Mouse (Mus musculus) midbrain, embryonic 15.5 days (tissue): ENCODE data around the gene Zpbp2. TPM values are rescaled to one million over a fixed set of nuclear protein-coding genes. Genes with fewer than 3 reads are reported as not detected.

Source experiments
- ATAC-seq: fragments of 200-750 bp; cut with Nextera tagmentation; replicated peaks from 2 replicates; pipeline ENCODE4 v1.8.0; 2017; ENCODE audit warnings: moderate TSS enrichment
- H3K27ac ChIP-seq: fragments of 300-500 bp; sonication (generic); 2 replicates; pipeline ENCODE4 v1.5.1; 2015; ENCODE audit warnings: mild to moderate bottlenecking, inconsistent platforms
- H3K27me3 ChIP-seq: fragments of 300-500 bp; sonication (generic); replicated peaks from 2 replicates; pipeline ENCODE4 v1.6.1; 2015; ENCODE audit warnings: inconsistent platforms
- H3K36me3 ChIP-seq: fragments of 300-500 bp; sonication (generic); replicated peaks from 2 replicates; pipeline ENCODE4 v1.6.1; 2015; ENCODE audit warnings: inconsistent platforms
- H3K4me1 ChIP-seq: fragments of 300-500 bp; sonication (generic); 2 replicates; pipeline ENCODE4 v1.6.1; 2015; ENCODE audit warnings: inconsistent platforms
- H3K4me2 ChIP-seq: fragments of 300-500 bp; sonication (generic); 2 replicates; pipeline ENCODE4 v1.6.1; 2015; ENCODE audit warnings: inconsistent platforms, mild to moderate bottlenecking, moderate library complexity
- H3K4me3 ChIP-seq: fragments of 300-500 bp; sonication (generic); 2 replicates; pipeline ENCODE4 v1.5.1; 2015; ENCODE audit warnings: mild to moderate bottlenecking, inconsistent platforms
- H3K9ac ChIP-seq: fragments of 300-500 bp; sonication (generic); 2 replicates; pipeline ENCODE4 v1.6.1; 2015; ENCODE audit warnings: mild to moderate bottlenecking, inconsistent platforms
- H3K9me3 ChIP-seq: fragments of 300-500 bp; sonication (generic); 2 replicates; pipeline ENCODE4 v1.6.1; 2016; ENCODE audit warnings: inconsistent platforms
- WGBS: fragments of 180-500 bp; shearing (Covaris S2); methylation state at CpG from one replicate; pipeline ENCODE4 v1.1.7; 2015; ENCODE audit warnings: mixed read lengths; 5-methylcytosine and 5-hydroxymethylcytosine counted together
- polyA plus RNA-seq: library from polyadenylated mRNA; unstranded; fragments of >200 nt; fragmentation: Nextera tagmentation; extraction: Ambion mirVana; gene quantifications from 2 replicates; pipeline ENCODE4 v1.2.1, GENCODE M21; 2015

Gene Zpbp2
- polyA plus RNA-seq, 1 experiment from 2014 or later: 0.14 TPM

- Histone ChIP-seq H3K4me2 (peak overlapping the region; percentile 73), H3K36me3 (peaks cover 13% of the 10 kb centered on the region; the same call in 1 of the 2 replicates)
- WGBS: under 1% methylated on average over 22 of the region's 22 CpGs
These were observed 35.4 kb downstream of the Zpbp2 start for GRCm38 (mm10) chr11:98586087-98586891.

GRCm38 (mm10) chr11:98586892-98587563 lies 36.1 kb downstream of the Zpbp2 start, which contains the start of gene Ormdl3:
Ormdl3 (minus strand) TSS chr11:98587368.
- H3K9ac ChIP-seq: peak within 1 kb of the TSS; percentile 87
- ATAC-seq: peak; percentile 96
- H3K36me3 ChIP-seq: peaks cover 9% of the 10 kb centered on the region; the same call in 1 of the 2 replicates
- H3K4me2 ChIP-seq: peak within 1 kb of the TSS; percentile 73
- peaks cover 36% of the 10 kb centered on the region for H3K4me1 ChIP-seq
- under 1% methylated on average over 49 of the region's 49 CpGs for WGBS
- H3K4me3 ChIP-seq: peak within 1 kb of the TSS; percentile 87
- no peaks in the 10 kb centered on the region for H3K27me3 ChIP-seq
- peak within 1 kb of the TSS; percentile 87 for H3K27ac ChIP-seq
- H3K9me3 ChIP-seq: no peaks in the 10 kb centered on the region

More at GRCm38 (mm10) chr11:98586087-98586891, 35.4 kb downstream of the Zpbp2 start:
- H3K9ac ChIP-seq: peak overlapping the region; percentile 87
- peaks cover 36% of the 10 kb centered on the region for H3K4me1 ChIP-seq
- H3K27ac ChIP-seq: peak overlapping the region; percentile 87
- H3K27me3 ChIP-seq: no peaks in the 10 kb centered on the region
- H3K4me3 ChIP-seq: peak overlapping the region; percentile 87
- H3K9me3 ChIP-seq: no peaks in the 10 kb centered on the region
- peak; percentile 46 for ATAC-seq

- Histone ChIP-seq H3K27ac (peak overlapping the region; percentile 49; the same call in 1 of the 2 replicates), H3K9me3 (no peaks in the 10 kb centered on the region), H3K4me3 (peak overlapping the region; percentile 87), H3K27me3 (no peaks in the 10 kb centered on the region), H3K36me3 (0 out of 2 replicates have a peak, but pooled peaks cover 3% of the 10 kb centered on the region), H3K9ac (peak overlapping the region; percentile 87), H3K4me1 (peaks cover 36% of the 10 kb centered on the region), H3K4me2 (peak overlapping the region; percentile 73)
- WGBS: 5% methylated on average over 20 of the region's 20 CpGs
- ATAC-seq: peak; percentile 35
These were observed 37.0 kb downstream of the Zpbp2 start for GRCm38 (mm10) chr11:98587684-98588546.

DNA sequence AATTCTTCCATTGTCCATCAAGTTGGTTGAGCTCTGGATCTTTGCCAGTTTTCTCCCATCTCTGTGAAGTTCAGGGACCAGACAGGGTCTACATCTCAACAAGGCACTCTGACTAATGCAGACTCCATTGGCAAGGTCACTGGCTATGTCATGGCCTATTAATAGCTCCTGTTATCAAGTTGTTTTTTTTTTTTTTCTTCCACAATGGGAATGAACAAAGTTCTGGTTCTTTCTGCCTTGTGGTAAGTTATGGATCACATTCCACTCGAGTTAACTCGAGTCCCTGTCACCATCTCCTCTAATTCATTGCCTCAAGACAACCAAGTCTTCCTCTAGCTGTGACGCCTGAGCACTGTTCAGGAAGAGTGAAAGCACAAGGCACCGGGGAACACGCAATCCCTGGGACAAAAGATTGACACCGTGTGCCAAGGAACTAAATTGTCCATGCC lies 38.0 kb downstream of the Zpbp2 start:
- Histone ChIP-seq H3K9me3 (no peaks in the 10 kb centered on the region), H3K4me1 (peaks cover 36% of the 10 kb centered on the region), H3K4me3 (no peak overlapping the region), H3K36me3 (no peaks in the 10 kb centered on the region), H3K27ac (no peak overlapping the region), H3K9ac (no peak overlapping the region), H3K27me3 (no peaks in the 10 kb centered on the region), H3K4me2 (peak overlapping the region; percentile 73)
- ATAC-seq: no peak
- WGBS: 70% methylated on average over 6 of the region's 6 CpGs

DNA sequence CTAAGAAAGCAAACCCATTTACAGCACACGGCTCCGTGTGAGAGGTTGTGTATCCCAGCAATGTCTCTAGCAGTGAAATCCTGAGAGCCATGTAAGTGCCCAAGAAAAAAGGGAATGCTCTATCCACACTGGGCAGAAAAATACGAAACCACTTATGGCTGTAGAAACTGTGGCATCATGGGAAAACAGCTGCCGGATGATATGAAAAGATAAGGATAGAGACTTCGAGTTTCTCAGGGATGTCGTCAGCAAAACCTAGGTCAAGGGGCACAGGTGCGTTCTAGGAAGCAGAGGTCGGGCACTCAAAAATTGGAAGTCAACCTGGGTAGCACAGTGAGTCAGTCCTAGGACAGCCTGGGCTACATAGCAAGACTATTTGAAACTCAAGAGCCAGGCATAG lies 38.4 kb downstream of the Zpbp2 start:
- H3K27me3 ChIP-seq: no peaks in the 10 kb centered on the region
- no peak overlapping the region for H3K27ac ChIP-seq
- no peaks in the 10 kb centered on the region for H3K9me3 ChIP-seq
- no peak overlapping the region for H3K9ac ChIP-seq
- no peak overlapping the region for H3K4me3 ChIP-seq
- 90% methylated on average over 8 of the region's 8 CpGs for WGBS
- H3K4me1 ChIP-seq: peaks cover 34% of the 10 kb centered on the region
- H3K4me2 ChIP-seq: no peak overlapping the region
- ATAC-seq: no peak
- H3K36me3 ChIP-seq: no peaks in the 10 kb centered on the region

DNA sequence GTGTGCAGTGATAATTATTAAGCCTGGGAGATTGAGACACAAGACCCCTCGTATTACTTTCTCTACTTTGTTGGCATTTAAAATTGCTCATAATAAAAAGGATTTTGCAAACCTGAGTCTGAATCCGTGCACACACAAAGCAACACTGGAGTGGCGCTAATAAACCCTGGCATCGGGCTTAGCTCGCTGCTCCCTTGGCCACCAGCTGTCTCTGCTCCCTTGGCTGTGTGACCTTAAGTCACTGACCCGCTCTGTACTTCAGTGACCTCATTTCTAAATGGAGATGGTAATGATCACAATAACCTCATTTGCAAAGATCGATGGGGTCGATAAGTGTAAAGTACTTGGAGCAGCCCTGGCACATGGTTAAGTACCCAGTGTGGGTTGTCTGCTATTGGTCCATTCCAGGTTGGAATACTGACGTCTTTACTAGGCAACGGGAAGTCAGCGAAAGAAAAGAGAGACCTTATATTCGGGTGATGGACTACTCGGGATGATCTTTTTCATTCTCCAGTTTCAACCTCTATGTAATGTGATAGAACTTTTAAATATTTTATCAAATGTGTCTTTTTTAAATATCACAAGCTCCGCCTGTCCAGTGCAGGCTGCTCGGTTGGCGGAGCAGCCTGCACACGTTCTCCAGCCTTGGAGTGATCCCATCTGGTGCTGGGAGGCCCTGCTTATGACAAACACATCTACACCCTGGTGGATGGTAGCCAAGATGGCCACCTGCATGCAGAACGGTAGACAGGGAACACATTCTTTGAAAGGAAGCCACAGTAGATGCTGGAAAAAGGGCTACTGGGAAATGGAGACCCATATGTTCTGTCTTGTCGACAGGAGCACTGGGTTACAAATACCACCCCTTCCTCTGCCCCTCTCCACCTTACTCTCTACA lies 39.9 kb downstream of the Zpbp2 start:
- Histone ChIP-seq H3K27me3 (no peaks in the 10 kb centered on the region), H3K4me1 (peaks cover 19% of the 10 kb centered on the region), H3K36me3 (no peaks in the 10 kb centered on the region), H3K4me2 (no peak overlapping the region), H3K4me3 (no peak overlapping the region), H3K9ac (no peak overlapping the region), H3K27ac (no peak overlapping the region), H3K9me3 (no peaks in the 10 kb centered on the region)
- 73% methylated on average over 19 of the region's 19 CpGs for WGBS
- no peak for ATAC-seq

GRCm38 (mm10) chr11:98595021-98595420 lies 44.1 kb downstream of the Zpbp2 start:
- Histone ChIP-seq H3K4me2 (no peak overlapping the region), H3K9ac (no peak overlapping the region), H3K4me3 (no peak overlapping the region), H3K4me1 (no peaks in the 10 kb centered on the region), H3K9me3 (no peaks in the 10 kb centered on the region), H3K27me3 (peaks cover 7% of the 10 kb centered on the region; the same call in 1 of the 2 replicates), H3K36me3 (no peaks in the 10 kb centered on the region), H3K27ac (no peak overlapping the region)
- WGBS: 77% methylated on average over 6 of the region's 6 CpGs
- ATAC-seq: no peak

DNA sequence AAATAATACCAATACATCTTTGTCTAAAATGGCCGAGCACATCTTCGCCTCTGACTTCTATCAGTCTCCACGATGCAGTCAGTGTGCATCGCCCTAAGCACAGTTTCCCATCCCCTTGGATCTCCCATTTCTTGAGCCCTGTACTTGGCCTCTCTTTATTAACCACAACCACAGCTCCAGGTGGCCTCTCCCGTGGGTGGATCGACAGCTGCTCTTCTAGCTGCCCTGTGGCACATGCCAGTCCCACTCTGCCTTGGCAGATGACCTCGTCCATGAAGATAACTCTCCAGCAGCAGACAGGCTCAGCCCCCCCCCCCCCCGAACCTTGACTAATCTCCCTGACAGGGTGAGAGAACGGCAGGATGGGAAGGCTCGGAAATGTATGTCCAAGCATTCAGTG lies 44.6 kb downstream of the Zpbp2 start:
- ATAC-seq: no peak
- Histone ChIP-seq H3K4me3 (no peak overlapping the region), H3K9me3 (no peaks in the 10 kb centered on the region), H3K9ac (no peak overlapping the region), H3K4me1 (no peaks in the 10 kb centered on the region), H3K27ac (no peak overlapping the region), H3K36me3 (no peaks in the 10 kb centered on the region), H3K4me2 (no peak overlapping the region), H3K27me3 (peaks cover 7% of the 10 kb centered on the region)
- WGBS: 71% methylated on average over 10 of the region's 10 CpGs

GRCm38 (mm10) chr11:98595955-98596354 lies 45.1 kb downstream of the Zpbp2 start:
- WGBS: 75% methylated on average over 3 of the region's 3 CpGs
- H3K27ac ChIP-seq: no peak overlapping the region
- no peaks in the 10 kb centered on the region for H3K36me3 ChIP-seq
- no peak overlapping the region for H3K9ac ChIP-seq
- no peak for ATAC-seq
- H3K4me2 ChIP-seq: no peak overlapping the region
- H3K27me3 ChIP-seq: peaks cover 12% of the 10 kb centered on the region
- no peaks in the 10 kb centered on the region for H3K4me1 ChIP-seq
- H3K9me3 ChIP-seq: no peaks in the 10 kb centered on the region
- no peak overlapping the region for H3K4me3 ChIP-seq

- Histone ChIP-seq H3K36me3 (no peaks in the 10 kb centered on the region), H3K4me3 (no peak overlapping the region), H3K9me3 (no peaks in the 10 kb centered on the region), H3K9ac (no peak overlapping the region), H3K27me3 (peaks cover 14% of the 10 kb centered on the region), H3K4me2 (no peak overlapping the region), H3K27ac (no peak overlapping the region), H3K4me1 (peaks cover 4% of the 10 kb centered on the region)
- WGBS: 47% methylated on average over 6 of the region's 6 CpGs
- no peak for ATAC-seq
These were observed 46.5 kb downstream of the Zpbp2 start for GRCm38 (mm10) chr11:98597363-98597762.

GRCm38 (mm10) chr11:98597991-98598390 lies 47.1 kb downstream of the Zpbp2 start, which contains the start of gene Lrrc3c:
Lrrc3c (plus strand) TSS chr11:98598291.
- Histone ChIP-seq H3K27me3 (peaks cover 14% of the 10 kb centered on the region), H3K4me3 (no peak within 1 kb of the TSS), H3K9me3 (no peaks in the 10 kb centered on the region), H3K36me3 (no peaks in the 10 kb centered on the region), H3K27ac (no peak within 1 kb of the TSS), H3K4me2 (no peak within 1 kb of the TSS), H3K4me1 (peaks cover 6% of the 10 kb centered on the region), H3K9ac (no peak within 1 kb of the TSS)
- ATAC-seq: no peak
- WGBS: 88% methylated on average over 8 of the region's 8 CpGs
